24 mouse cellular contexts compared by ENCODE assay signal in genomic region chr14:57980776-57981175, GRCm38 (mm10). TPM values are rescaled to one million over a fixed set of nuclear protein-coding genes. Genes with fewer than 3 reads are reported as not detected.
A peak's percentile ranks its signal among the peaks of the same experiment; 100 is the strongest.
DNase-seq lines count a peak whose midpoint lies in the region; ATAC-seq and TF ChIP-seq lines count a peak whose summit lies in the region.
"Had no signal": no experiment of that assay in that cellular context is flagged by ENCODE, and none has a peak within 500 bp of the region (broad histone marks: within the 10 kb centered on the region; RNA-seq: fewer than 3 reads in every experiment).

No protein-coding gene starts in this region.

- no peaks in the 10 kb centered on the region for H3K27me3 ChIP-seq in embryonic facial prominence, embryonic 14.5 days (replicated peaks; ENCODE audit: control insufficient read depth, insufficient read depth, low read length)
- no peaks in the 10 kb centered on the region for H3K27me3 ChIP-seq in embryonic facial prominence, embryonic 10.5 days (replicated peaks; ENCODE audit: low read depth, poor library complexity, severe bottlenecking)
- no peaks in the 10 kb centered on the region for H3K27me3 ChIP-seq in heart, adult 2 months (ENCODE audit: control insufficient read depth, insufficient read depth, low read length)
- H3K27me3 ChIP-seq in limb, embryonic 15.5 days = no peaks in the 10 kb centered on the region
- no peaks in the 10 kb centered on the region for H3K27me3 ChIP-seq in limb, embryonic 10.5 days (ENCODE audit: low read depth, poor library complexity, severe bottlenecking)
- H3K27me3 ChIP-seq: CH12.LX; embryonic facial prominence, embryonic 12.5 days; forebrain, embryonic 13.5 days; hindbrain, embryonic 13.5 days; intestine, embryonic 15.5 days had no signal

- peaks cover 13% of the 10 kb centered on the region; the same call in 1 of the 2 replicates for H3K4me1 ChIP-seq in embryonic facial prominence, embryonic 14.5 days (ENCODE audit: control insufficient read depth, insufficient read depth, low read length)
- H3K4me1 ChIP-seq in embryonic facial prominence, embryonic 10.5 days = peaks cover 65% of the 10 kb centered on the region
- H3K4me1 ChIP-seq in heart, adult 2 months (ENCODE audit: control insufficient read depth, insufficient read depth, low read length) = peaks cover 9% of the 10 kb centered on the region
- peaks cover 20% of the 10 kb centered on the region for H3K4me1 ChIP-seq in limb, embryonic 15.5 days
- H3K4me1 ChIP-seq in limb, embryonic 10.5 days = peaks cover 73% of the 10 kb centered on the region
- peaks cover 19% of the 10 kb centered on the region for H3K4me1 ChIP-seq in embryonic fibroblast, embryonic 13.5 days (ENCODE audit: control insufficient read depth, insufficient read depth, low read length)
- H3K4me1 ChIP-seq: intestine, embryonic 15.5 days had no signal

- H3K27ac ChIP-seq in embryonic facial prominence, embryonic 14.5 days (replicated peaks; ENCODE audit: low read depth, low read length) = peak overlapping the region; percentile 31; the same call in 1 of the 2 replicates
- no peak overlapping the region for H3K27ac ChIP-seq in embryonic facial prominence, embryonic 10.5 days (replicated peaks)
- peak overlapping the region; percentile 26; the same call in 1 of the 2 replicates for H3K27ac ChIP-seq in heart, adult 2 months
- peak overlapping the region; percentile 5; the same call in 1 of the 2 replicates for H3K27ac ChIP-seq in limb, embryonic 15.5 days
- H3K27ac ChIP-seq in limb, embryonic 10.5 days = no peak overlapping the region
- peak overlapping the region; percentile 21; the same call in 1 of the 2 replicates for H3K27ac ChIP-seq in embryonic fibroblast, embryonic 13.5 days (ENCODE audit: insufficient read depth, low read length)
- H3K27ac ChIP-seq: forebrain, embryonic 10.5 days; forebrain, embryonic 13.5 days; hindbrain, embryonic 10.5 days; hindbrain, embryonic 13.5 days; intestine, embryonic 15.5 days had no signal

- H3K4me3 ChIP-seq in embryonic facial prominence, embryonic 14.5 days (ENCODE audit: low read depth, low read length) = no peak overlapping the region
- H3K4me3 ChIP-seq in embryonic facial prominence, embryonic 10.5 days = no peak overlapping the region
- no peak overlapping the region for H3K4me3 ChIP-seq in heart, adult 2 months
- H3K4me3 ChIP-seq in limb, embryonic 15.5 days = no peak overlapping the region
- no peak overlapping the region for H3K4me3 ChIP-seq in limb, embryonic 10.5 days
- H3K4me3 ChIP-seq in embryonic fibroblast, embryonic 13.5 days (ENCODE audit: insufficient read depth, low read length) = no peak overlapping the region
- H3K4me3 ChIP-seq: embryonic facial prominence, embryonic 12.5 days; forebrain, embryonic 10.5 days; forebrain, embryonic 13.5 days; heart, embryonic 10.5 days; hindbrain, embryonic 10.5 days; hindbrain, embryonic 13.5 days; intestine, embryonic 15.5 days had no signal

- no peak for TF ChIP-seq POLR2A in heart, adult 2 months (IDR thresholded peaks at IDR 0.05; ENCODE audit: insufficient read depth, low read depth, low read length)
- no peak for TF ChIP-seq POLR2A in embryonic fibroblast, embryonic 13.5 days (IDR thresholded peaks at IDR 0.05; ENCODE audit: low read depth, low read length)

- no peak overlapping the region for H3K9ac ChIP-seq in embryonic facial prominence, embryonic 14.5 days (ENCODE audit: low read depth, low read length)
- H3K9ac ChIP-seq in heart, adult 2 months (ENCODE audit: low read depth, low read length) = no peak overlapping the region
- H3K9ac ChIP-seq in limb, embryonic 15.5 days = no peak overlapping the region
- H3K9ac ChIP-seq: embryonic facial prominence, embryonic 12.5 days; forebrain, embryonic 13.5 days; hindbrain, embryonic 13.5 days; intestine, embryonic 15.5 days had no signal

- no peak for TF ChIP-seq EP300 in heart, adult 2 months (IDR thresholded peaks at IDR 0.05; ENCODE audit: insufficient read depth, low read depth, low read length)

- H3K36me3 ChIP-seq in embryonic facial prominence, embryonic 14.5 days (ENCODE audit: control insufficient read depth, insufficient read depth, low read length) = no peaks in the 10 kb centered on the region
- no peaks in the 10 kb centered on the region for H3K36me3 ChIP-seq in embryonic facial prominence, embryonic 10.5 days (replicated peaks)
- peaks cover 2% of the 10 kb centered on the region; the same call in 1 of the 2 replicates for H3K36me3 ChIP-seq in heart, adult 2 months (ENCODE audit: control insufficient read depth, insufficient read depth, low read length)
- H3K36me3 ChIP-seq in limb, embryonic 15.5 days = no peaks in the 10 kb centered on the region
- no peaks in the 10 kb centered on the region for H3K36me3 ChIP-seq in limb, embryonic 10.5 days
- H3K36me3 ChIP-seq: embryonic facial prominence, embryonic 12.5 days; forebrain, embryonic 10.5 days; G1E; hindbrain, embryonic 10.5 days; hindbrain, embryonic 13.5 days; intestine, embryonic 15.5 days had no signal

- DNase-seq in embryonic facial prominence, embryonic 14.5 days (ENCODE audit: low spot score) = no peak
- DNase-seq in embryonic facial prominence, embryonic 10.5 days (ENCODE audit: low spot score) = no peak
- DNase-seq in heart, adult 2 months = no peak
- no peak for DNase-seq in heart, postnatal 25 days (ENCODE audit: low spot score)
- DNase-seq in limb, embryonic 10.5 days (ENCODE audit: low spot score) = no peak
- DNase-seq in kidney, adult 9 months = no peak
- DNase-seq: B cell, adult 2 months; cerebellum, adult 11 months; cerebellum, adult 9-11 months; cerebellum, postnatal 25 days; kidney, adult 2 months had no signal

- no peaks in the 10 kb centered on the region for H3K9me3 ChIP-seq in embryonic facial prominence, embryonic 14.5 days (ENCODE audit: control insufficient read depth, low read length)
- H3K9me3 ChIP-seq in embryonic facial prominence, embryonic 10.5 days = no peaks in the 10 kb centered on the region
- H3K9me3 ChIP-seq in limb, embryonic 15.5 days = no peaks in the 10 kb centered on the region
- no peaks in the 10 kb centered on the region for H3K9me3 ChIP-seq in limb, embryonic 10.5 days (replicated peaks)
- H3K9me3 ChIP-seq: embryonic facial prominence, embryonic 12.5 days; forebrain, embryonic 10.5 days; forebrain, embryonic 13.5 days; G1E; heart, embryonic 10.5 days; hindbrain, embryonic 10.5 days; hindbrain, embryonic 13.5 days; intestine, embryonic 15.5 days had no signal

- no peak for ATAC-seq in embryonic facial prominence, embryonic 14.5 days (ENCODE audit: low read depth)
- no peak for ATAC-seq in limb, embryonic 15.5 days (ENCODE audit: insufficient number of reproducible peaks, low FRiP score, low TSS enrichment, low read depth)
- ATAC-seq: forebrain, embryonic 13.5 days; forebrain, embryonic 16.5 days; hindbrain, embryonic 16.5 days; intestine, embryonic 15.5 days had no signal

- H3K79me2 ChIP-seq in heart, adult 2 months (replicated peaks; ENCODE audit: control insufficient read depth, insufficient read depth, low read length) = no peaks in the 10 kb centered on the region; the same call in 1 of the 2 replicates

- no peak overlapping the region for H3K4me2 ChIP-seq in embryonic facial prominence, embryonic 14.5 days (ENCODE audit: low read depth, low read length)
- H3K4me2 ChIP-seq in limb, embryonic 15.5 days = no peak overlapping the region
- H3K4me2 ChIP-seq: embryonic facial prominence, embryonic 12.5 days; forebrain, embryonic 13.5 days; hindbrain, embryonic 13.5 days; intestine, embryonic 15.5 days had no signal

- 69% methylated on average over 8 of the region's 8 CpGs for WGBS in embryonic facial prominence, embryonic 14.5 days
- WGBS in embryonic facial prominence, embryonic 10.5 days = 83% methylated on average over 8 of the region's 8 CpGs
- 65% methylated on average over 8 of the region's 8 CpGs for WGBS in heart, adult 2 months
- 50% methylated on average over 8 of the region's 8 CpGs for WGBS in limb, embryonic 15.5 days
- WGBS in limb, embryonic 10.5 days = 38% methylated on average over 8 of the region's 8 CpGs

- TF ChIP-seq CTCF in heart, adult 2 months (IDR thresholded peaks at IDR 0.05) = no peak
- no peak for TF ChIP-seq CTCF in embryonic fibroblast, embryonic 13.5 days (IDR thresholded peaks at IDR 0.05; ENCODE audit: borderline replicate concordance, insufficient read depth, low read length)

- intact Hi-C loops in heart, adult 2 months (cut with DNase I) = no loop called here
- intact Hi-C loops in heart, postnatal 25 days (cut with DNase I) = no loop called here

RNA-seq across cellular contexts. Expression of gene Micu2, which starts 18.3 kb away (rescaled TPM):
- 63.1 and 67.7 TPM in 2 replicates for polyA plus RNA-seq in embryonic facial prominence, embryonic 14.5 days (2014; fragmentation: Nextera tagmentation; extraction: Ambion mirVana)
- polyA plus RNA-seq in embryonic facial prominence, embryonic 10.5 days (2016; fragmentation: Nextera tagmentation; extraction: Ambion mirVana) = 63.0 and 63.1 TPM in 2 replicates
- total RNA-seq in heart, adult 2 months (2021) = 10 to 100 TPM; 70.3 to 77.7 TPM
- 22.1 and 35.6 TPM in 2 replicates for polyA plus RNA-seq in heart, adult 2 months (2012; rRNA removed)
- total RNA-seq in heart, postnatal 25 days (2021) = 10 to 100 TPM; 63.4 to 65.6 TPM
- polyA plus RNA-seq in limb, embryonic 15.5 days (2015; fragmentation: Nextera tagmentation; extraction: Ambion mirVana) = 92.9 and 95.1 TPM in 2 replicates
- 59.7 and 68.3 TPM in 2 replicates for polyA plus RNA-seq in limb, embryonic 10.5 days (2016; fragmentation: Nextera tagmentation; extraction: Ambion mirVana)
- 78.7 and 91.3 TPM in 2 replicates for polyA plus RNA-seq in embryonic fibroblast, embryonic 13.5 days (2011; ENCODE audit: insufficient read length, low read depth, missing spikeins)

Comparison
In these comparisons a context has a peak if more than half of its experiments do, and no peak if none do; other contexts are left out.
1. H3K27ac ChIP-seq: peak in embryonic facial prominence, embryonic 14.5 days (single experiment), heart, adult 2 months (single experiment), limb, embryonic 15.5 days (single experiment) and embryonic fibroblast, embryonic 13.5 days (single experiment); none in embryonic facial prominence, embryonic 10.5 days (single experiment) and limb, embryonic 10.5 days (single experiment).